In genomic region chr10:80190491-80191051, GRCm38 (mm10) we compare ENCODE assay signal across 7 mouse cellular contexts. TPM values are rescaled to one million over a fixed set of nuclear protein-coding genes. Genes with fewer than 3 reads are reported as not detected.
A peak's percentile ranks its signal among the peaks of the same experiment; 100 is the strongest.
DNase-seq lines count a peak whose midpoint lies in the region; ATAC-seq and TF ChIP-seq lines count a peak whose summit lies in the region.

No protein-coding gene starts in this region.

- no peak overlapping the region for H3K27ac ChIP-seq in embryonic facial prominence, embryonic 11.5 days (replicated peaks; ENCODE audit: low read depth, low read length)
- peak overlapping the region; percentile 93 for H3K27ac ChIP-seq in hindbrain, embryonic 10.5 days
- no peak overlapping the region for H3K27ac ChIP-seq in limb, embryonic 14.5 days (replicated peaks; ENCODE audit: low read depth, low read length)

- 0 out of 2 replicates have a peak, but pooled peaks cover 2% of the 10 kb centered on the region for H3K4me1 ChIP-seq in embryonic facial prominence, embryonic 11.5 days (ENCODE audit: control insufficient read depth, insufficient read depth, low read length)
- peaks cover 72% of the 10 kb centered on the region for H3K4me1 ChIP-seq in hindbrain, embryonic 10.5 days (replicated peaks)
- H3K4me1 ChIP-seq in limb, embryonic 14.5 days (ENCODE audit: control insufficient read depth, insufficient read depth, low read length), result peaks cover 10% of the 10 kb centered on the region

- H3K27me3 ChIP-seq in embryonic facial prominence, embryonic 11.5 days (ENCODE audit: control insufficient read depth, insufficient read depth, low read length), result peaks cover 28% of the 10 kb centered on the region
- peaks cover 83% of the 10 kb centered on the region for H3K27me3 ChIP-seq in hindbrain, embryonic 10.5 days (ENCODE audit: insufficient read depth, poor library complexity, severe bottlenecking)
- peaks cover 22% of the 10 kb centered on the region for H3K27me3 ChIP-seq in limb, embryonic 14.5 days (ENCODE audit: control insufficient read depth, insufficient read depth, low read length)

- under 1% methylated on average over 48 of the region's 48 CpGs for WGBS in embryonic facial prominence, embryonic 11.5 days
- WGBS in hindbrain, embryonic 10.5 days, result under 1% methylated on average over 48 of the region's 48 CpGs
- WGBS in limb, embryonic 14.5 days, result 2% methylated on average over 46 of the region's 48 CpGs

- DNase-seq in ovary, postnatal 36 days (ENCODE audit: low spot score), result peak; percentile 54
- no peak for DNase-seq in ovary, postnatal 10 days (ENCODE audit: low spot score)
- DNase-seq in embryonic facial prominence, embryonic 11.5 days (ENCODE audit: low spot score), result peak; percentile 54
- DNase-seq in hindbrain, embryonic 10.5 days (ENCODE audit: low spot score), result peak; percentile 80
- no peak for DNase-seq in limb, embryonic 14.5 days (ENCODE audit: low spot score)
- DNase-seq in naive thymus-derived CD4-positive, alpha-beta T cell, adult 2 months (ENCODE audit: low read depth), result peak; percentile 12
- no peak for DNase-seq in c-Kit-positive CD71-positive TER-119-positive erythroid progenitor cells, embryonic 14.5 days (ENCODE audit: low spot score)

- no peaks in the 10 kb centered on the region for H3K9me3 ChIP-seq in embryonic facial prominence, embryonic 11.5 days (replicated peaks; ENCODE audit: control insufficient read depth, low read length)
- H3K9me3 ChIP-seq in hindbrain, embryonic 10.5 days, result no peaks in the 10 kb centered on the region
- H3K9me3 ChIP-seq in limb, embryonic 14.5 days (ENCODE audit: control insufficient read depth, low read length), result no peaks in the 10 kb centered on the region

- H3K4me3 ChIP-seq in embryonic facial prominence, embryonic 11.5 days (ENCODE audit: low read depth, low read length), result peak overlapping the region; percentile 36
- H3K4me3 ChIP-seq in hindbrain, embryonic 10.5 days, result peak overlapping the region; percentile 57
- H3K4me3 ChIP-seq in limb, embryonic 14.5 days (replicated peaks; ENCODE audit: low read length), result peak overlapping the region; percentile 41

- peak overlapping the region; percentile 59 for H3K9ac ChIP-seq in embryonic facial prominence, embryonic 11.5 days (replicated peaks; ENCODE audit: low read length)
- H3K9ac ChIP-seq in limb, embryonic 14.5 days (ENCODE audit: low read depth, low read length, severe bottlenecking), result peak overlapping the region; percentile 58

- peak overlapping the region; percentile 78 for H3K4me2 ChIP-seq in embryonic facial prominence, embryonic 11.5 days (ENCODE audit: low read depth, low read length)
- peak overlapping the region; percentile 48 for H3K4me2 ChIP-seq in limb, embryonic 14.5 days (replicated peaks; ENCODE audit: low read depth, low read length, severe bottlenecking)

- peak; percentile 46; the same call in 1 of the 2 replicates for ATAC-seq in embryonic facial prominence, embryonic 11.5 days (replicated peaks; ENCODE audit: insufficient number of reproducible peaks, low FRiP score, low TSS enrichment, low read depth)
- ATAC-seq in limb, embryonic 14.5 days (ENCODE audit: low FRiP score, low read depth), result 0 out of 2 replicates have a peak, but pooled peaks have one; percentile 19

- TF ChIP-seq POLR2A in limb, embryonic 14.5 days (IDR thresholded peaks at IDR 0.05; ENCODE audit: borderline replicate concordance, extremely low read depth, insufficient read depth, insufficient read length), result no peak

- peaks cover 2% of the 10 kb centered on the region; the same call in 1 of the 2 replicates for H3K36me3 ChIP-seq in embryonic facial prominence, embryonic 11.5 days (replicated peaks; ENCODE audit: control insufficient read depth, insufficient read depth, low read depth, low read length)
- peaks cover 35% of the 10 kb centered on the region for H3K36me3 ChIP-seq in hindbrain, embryonic 10.5 days
- peaks cover 30% of the 10 kb centered on the region for H3K36me3 ChIP-seq in limb, embryonic 14.5 days (ENCODE audit: control insufficient read depth, insufficient read depth, low read length)

RNA-seq across cellular contexts. Expression of gene Efna2, which starts 11.3 kb away (rescaled TPM):
- 34.6 and 42.3 TPM in 2 replicates for polyA plus RNA-seq in embryonic facial prominence, embryonic 11.5 days (2014; fragmentation: Nextera tagmentation; extraction: Ambion mirVana)
- 41.3 and 43.7 TPM in 2 replicates for polyA plus RNA-seq in hindbrain, embryonic 10.5 days (2016; fragmentation: Nextera tagmentation; extraction: Ambion mirVana)
- polyA plus RNA-seq in limb, embryonic 14.5 days (2012; rRNA removed), result 41.7 and 67.7 TPM in 2 replicates
- polyA plus RNA-seq in limb, embryonic 14.5 days (2014; fragmentation: Nextera tagmentation; extraction: Ambion mirVana), result 31.5 and 38.6 TPM in 2 replicates

RNA-seq across cellular contexts. Expression of gene 1600002K03Rik, which starts 17.8 kb away (rescaled TPM):
- polyA plus RNA-seq in embryonic facial prominence, embryonic 11.5 days (2014; fragmentation: Nextera tagmentation; extraction: Ambion mirVana), result 6.0 and 6.8 TPM in 2 replicates
- polyA plus RNA-seq in hindbrain, embryonic 10.5 days (2016; fragmentation: Nextera tagmentation; extraction: Ambion mirVana), result 12.9 and 14.4 TPM in 2 replicates
- 10.9 and 15.5 TPM in 2 replicates for polyA plus RNA-seq in limb, embryonic 14.5 days (2012; rRNA removed)
- 8.5 and 12.8 TPM in 2 replicates for polyA plus RNA-seq in limb, embryonic 14.5 days (2014; fragmentation: Nextera tagmentation; extraction: Ambion mirVana)

RNA-seq across cellular contexts. Expression of gene Cirbp, which starts 24.8 kb away (rescaled TPM):
- 74.0 and 77.8 TPM in 2 replicates for polyA plus RNA-seq in embryonic facial prominence, embryonic 11.5 days (2014; fragmentation: Nextera tagmentation; extraction: Ambion mirVana)
- polyA plus RNA-seq in hindbrain, embryonic 10.5 days (2016; fragmentation: Nextera tagmentation; extraction: Ambion mirVana), result 95.3 and 153 TPM in 2 replicates
- polyA plus RNA-seq in limb, embryonic 14.5 days (2012; rRNA removed), result 286 and 289 TPM in 2 replicates
- 101 and 106 TPM in 2 replicates for polyA plus RNA-seq in limb, embryonic 14.5 days (2014; fragmentation: Nextera tagmentation; extraction: Ambion mirVana)

RNA-seq across cellular contexts. Expression of gene Mum1, which starts 35.7 kb away (rescaled TPM):
- polyA plus RNA-seq in embryonic facial prominence, embryonic 11.5 days (2014; fragmentation: Nextera tagmentation; extraction: Ambion mirVana), result 75.1 and 94.3 TPM in 2 replicates
- 63.6 and 102 TPM in 2 replicates for polyA plus RNA-seq in hindbrain, embryonic 10.5 days (2016; fragmentation: Nextera tagmentation; extraction: Ambion mirVana)
- 91.5 and 93.4 TPM in 2 replicates for polyA plus RNA-seq in limb, embryonic 14.5 days (2012; rRNA removed)
- polyA plus RNA-seq in limb, embryonic 14.5 days (2014; fragmentation: Nextera tagmentation; extraction: Ambion mirVana), result 50.1 and 57.3 TPM in 2 replicates

RNA-seq across cellular contexts. Expression of gene Midn, which starts 42.5 kb away (rescaled TPM):
- polyA plus RNA-seq in embryonic facial prominence, embryonic 11.5 days (2014; fragmentation: Nextera tagmentation; extraction: Ambion mirVana), result 60.3 and 62.1 TPM in 2 replicates
- polyA plus RNA-seq in hindbrain, embryonic 10.5 days (2016; fragmentation: Nextera tagmentation; extraction: Ambion mirVana), result 22.3 and 24.6 TPM in 2 replicates
- polyA plus RNA-seq in limb, embryonic 14.5 days (2012; rRNA removed), result 108 and 161 TPM in 2 replicates
- 33.4 and 39.6 TPM in 2 replicates for polyA plus RNA-seq in limb, embryonic 14.5 days (2014; fragmentation: Nextera tagmentation; extraction: Ambion mirVana)

Comparison
In these comparisons a context has a peak if more than half of its experiments do, and no peak if none do; other contexts are left out.
1. DNase-seq: peak in ovary, postnatal 36 days (single experiment), embryonic facial prominence, embryonic 11.5 days (single experiment), hindbrain, embryonic 10.5 days (single experiment) and naive thymus-derived CD4-positive, alpha-beta T cell, adult 2 months (single experiment); none in ovary, postnatal 10 days (single experiment), limb, embryonic 14.5 days (single experiment) and c-Kit-positive CD71-positive TER-119-positive erythroid progenitor cells, embryonic 14.5 days (single experiment).
2. Peak in every context shown above with its lines, with median percentiles within 50 percentile points of each other: H3K4me3 ChIP-seq.